Mouse (Mus musculus): ENCODE results near the gene Clip2.

Gene Clip2

GRCm38 (mm10) chr5:134525971-134526711 is 26.1 kb downstream of the Clip2 start:
- no peak for DNase-seq (ENCODE audit: low spot score)

DNA sequence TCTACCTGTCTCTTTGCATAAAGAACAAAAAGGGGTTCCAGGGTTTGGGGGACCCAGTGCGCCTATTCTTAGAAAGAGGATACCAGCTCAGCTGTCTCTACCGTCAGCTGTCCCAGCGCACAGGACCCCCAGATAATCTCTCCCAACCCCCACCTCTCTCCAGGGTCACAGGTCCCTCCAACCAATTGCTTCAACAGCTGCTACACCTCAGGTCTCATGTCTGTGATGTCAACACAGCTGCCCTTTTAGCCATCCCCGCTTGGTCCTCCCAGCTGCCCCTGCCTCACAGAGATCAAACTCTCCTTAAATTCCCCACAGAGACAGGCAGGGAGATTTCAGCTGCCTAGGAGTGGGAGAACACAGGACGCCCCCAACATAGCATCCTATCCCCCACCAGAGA is 28.5 kb downstream of the Clip2 start:
- no peak for DNase-seq (ENCODE audit: low spot score)

GRCm38 (mm10) chr5:134522524-134522923 is 29.7 kb downstream of the Clip2 start:
- DNase-seq (ENCODE audit: low spot score): no peak

- DNase-seq (ENCODE audit: low spot score): no peak
Measured at GRCm38 (mm10) chr5:134521806-134522205, 30.4 kb downstream of the Clip2 start.

- DNase-seq (ENCODE audit: low spot score): no peak
Measured at GRCm38 (mm10) chr5:134521131-134521530, 31.1 kb downstream of the Clip2 start.

GRCm38 (mm10) chr5:134520120-134520519 is 32.1 kb downstream of the Clip2 start:
- DNase-seq (ENCODE audit: low spot score): no peak

DNA sequence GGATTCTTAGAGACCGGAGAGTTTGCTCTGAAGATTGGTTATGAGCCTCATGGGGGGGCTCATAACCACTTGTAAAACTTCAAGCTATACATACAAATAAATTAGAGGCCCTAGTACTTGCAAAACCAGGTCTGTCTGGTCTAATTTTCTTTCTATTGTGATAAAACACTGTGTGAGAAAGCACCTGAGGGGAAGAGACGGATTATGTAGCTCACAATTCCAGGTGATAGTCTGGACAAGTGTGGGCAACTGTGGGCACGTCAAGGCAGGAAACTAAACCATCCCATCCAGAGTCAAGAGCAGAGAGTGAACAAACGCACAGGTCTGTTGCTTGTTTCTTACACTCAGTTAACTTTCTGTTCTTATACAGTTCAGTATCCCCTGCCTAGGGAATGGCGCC is 32.8 kb downstream of the Clip2 start:
- DNase-seq (ENCODE audit: low spot score): no peak

GRCm38 (mm10) chr5:134512086-134512485 is 40.1 kb downstream of the Clip2 start:
- no peak for DNase-seq (ENCODE audit: low spot score)

GRCm38 (mm10) chr5:134510266-134510665 is 42.0 kb downstream of the Clip2 start:
- no peak for DNase-seq (ENCODE audit: low spot score)

GRCm38 (mm10) chr5:134508965-134509364 is 43.3 kb downstream of the Clip2 start:
- no peak for DNase-seq (ENCODE audit: low spot score)

GRCm38 (mm10) chr5:134507859-134508399 is 44.3 kb downstream of the Clip2 start:
- no peak for DNase-seq (ENCODE audit: low spot score)

DNA sequence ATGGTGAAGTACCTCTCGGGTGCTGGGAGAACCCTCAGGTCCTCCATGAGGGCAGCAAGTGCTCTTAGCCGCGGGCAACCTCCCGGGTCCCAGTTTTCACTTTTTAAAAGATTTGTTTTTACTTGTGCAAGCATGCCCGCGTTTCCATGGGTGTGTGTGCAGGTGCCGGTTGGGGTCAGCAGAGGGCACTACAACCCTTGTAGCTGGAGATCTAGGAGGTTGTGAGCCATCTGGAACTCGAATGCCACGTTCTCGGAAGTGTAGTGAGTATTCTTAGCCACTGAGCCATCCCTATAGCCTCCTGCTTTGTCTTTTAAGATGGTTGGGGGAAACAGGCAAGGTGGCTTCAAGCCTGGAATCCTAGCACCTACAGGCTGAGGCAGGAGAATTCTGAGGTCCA is 44.9 kb downstream of the Clip2 start:
- DNase-seq (ENCODE audit: low spot score): peak; percentile 71

GRCm38 (mm10) chr5:134505810-134506292 is 46.4 kb downstream of the Clip2 start:
- no peak for DNase-seq (ENCODE audit: low spot score)

DNA sequence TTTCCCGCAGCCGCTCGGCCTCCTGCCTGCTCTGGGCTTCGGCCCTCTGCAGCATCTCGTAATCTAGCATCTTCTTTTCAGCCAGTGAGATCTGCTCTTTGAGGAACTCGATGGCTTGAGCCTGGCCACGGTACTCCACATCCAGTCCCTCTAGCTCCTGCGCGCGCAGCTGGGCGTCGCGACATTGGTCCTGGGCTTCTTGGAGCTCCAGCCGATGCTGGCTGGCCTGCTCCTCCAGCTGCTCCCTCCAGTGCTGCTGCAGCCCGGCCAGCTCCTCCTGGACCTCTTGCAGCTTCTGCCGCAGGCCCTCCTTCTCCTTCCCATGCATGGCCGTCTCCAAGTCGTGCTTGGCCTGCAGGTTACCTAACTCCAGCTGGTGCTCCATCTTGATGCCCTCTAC is 49.6 kb downstream of the Clip2 start:
- DNase-seq (ENCODE audit: low spot score): no peak

DNA sequence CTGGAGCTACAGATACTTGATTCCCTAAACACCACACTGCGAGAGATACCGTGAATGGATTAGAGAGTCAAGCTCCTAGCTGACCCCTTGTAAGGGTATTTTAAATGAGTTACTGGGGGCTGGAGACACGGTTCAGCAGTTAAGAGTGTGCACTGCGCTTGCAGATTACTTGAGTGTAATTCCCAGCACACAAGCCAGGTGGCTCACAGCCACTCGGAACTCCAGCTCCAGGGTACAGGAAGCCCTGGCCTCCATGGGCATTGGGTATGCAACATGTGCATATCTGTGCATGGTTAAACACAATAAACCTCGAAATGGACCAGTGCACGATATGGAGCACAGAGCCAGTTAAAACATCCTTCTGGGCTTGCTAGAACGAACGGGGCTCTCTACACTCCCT is 50.8 kb downstream of the Clip2 start:
- DNase-seq (ENCODE audit: low spot score): peak; percentile 24

GRCm38 (mm10) chr5:134500681-134501080 is 51.6 kb downstream of the Clip2 start:
- DNase-seq (ENCODE audit: low spot score): no peak

GRCm38 (mm10) chr5:134500062-134500461 is 52.2 kb downstream of the Clip2 start:
- peak; percentile 47 for DNase-seq (ENCODE audit: low spot score)

DNA sequence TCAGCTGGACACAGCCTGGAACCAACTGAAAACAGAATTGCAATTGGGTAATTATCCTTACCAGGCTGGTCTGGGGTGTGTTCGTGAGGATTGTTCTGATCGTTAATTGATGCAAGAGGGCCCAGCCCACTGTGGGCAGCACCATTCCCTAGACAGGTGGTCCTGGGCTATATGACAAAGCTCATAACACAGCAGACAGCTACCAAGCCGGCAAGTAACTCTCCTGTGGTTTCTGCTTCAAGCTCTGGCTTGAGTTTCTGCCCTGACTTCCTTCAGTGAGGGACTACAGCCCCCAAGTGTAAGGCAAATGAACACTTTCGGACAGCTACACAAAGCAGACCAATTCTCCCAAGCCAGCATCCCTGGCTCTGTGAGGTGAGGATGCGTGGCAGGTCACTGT is 55.2 kb downstream of the Clip2 start:
- no peak for DNase-seq (ENCODE audit: low spot score)

DNA sequence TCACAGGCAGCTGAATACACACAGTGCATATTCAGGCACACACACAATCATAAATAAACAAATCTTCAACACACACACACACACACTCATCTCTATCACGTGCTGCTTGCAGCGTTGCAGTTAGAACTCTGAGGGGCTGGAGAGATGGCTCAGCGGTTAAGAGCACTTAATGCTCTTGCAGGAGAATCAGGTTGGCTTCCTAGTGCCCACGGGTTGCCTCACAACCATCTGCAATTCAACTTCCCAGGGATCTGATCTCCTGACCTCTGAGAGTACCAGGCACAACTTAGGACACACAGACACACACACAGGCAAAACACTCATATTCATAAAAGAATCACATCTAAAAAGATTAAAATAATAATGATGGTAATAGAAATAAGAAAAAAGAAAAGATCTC is 56.4 kb downstream of the Clip2 start:
- no peak for DNase-seq (ENCODE audit: low spot score)

- peak; percentile 90 for DNase-seq (ENCODE audit: low spot score)
Measured at GRCm38 (mm10) chr5:134494142-134494541, 58.1 kb downstream of the Clip2 start.

DNA sequence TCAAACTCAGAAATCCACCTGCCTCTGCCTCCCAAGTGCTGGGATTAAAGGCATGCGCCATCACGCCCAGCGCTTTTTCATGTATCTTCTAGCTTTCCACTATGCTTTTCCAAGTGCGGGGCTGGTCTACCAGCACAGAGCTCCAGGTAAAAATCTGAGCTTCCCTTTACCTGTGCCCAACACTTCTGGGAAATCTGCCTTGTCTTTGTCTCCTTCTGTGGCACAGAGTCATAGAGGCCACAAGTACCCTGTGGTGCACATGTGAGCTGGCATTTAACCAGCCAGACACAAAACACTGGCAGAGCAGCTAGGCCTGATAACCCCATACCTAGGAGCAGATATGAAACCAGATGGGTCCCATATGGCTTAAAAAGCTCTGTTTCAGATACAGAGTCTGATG is 59.3 kb downstream of the Clip2 start:
- DNase-seq (ENCODE audit: low spot score): no peak

DNA sequence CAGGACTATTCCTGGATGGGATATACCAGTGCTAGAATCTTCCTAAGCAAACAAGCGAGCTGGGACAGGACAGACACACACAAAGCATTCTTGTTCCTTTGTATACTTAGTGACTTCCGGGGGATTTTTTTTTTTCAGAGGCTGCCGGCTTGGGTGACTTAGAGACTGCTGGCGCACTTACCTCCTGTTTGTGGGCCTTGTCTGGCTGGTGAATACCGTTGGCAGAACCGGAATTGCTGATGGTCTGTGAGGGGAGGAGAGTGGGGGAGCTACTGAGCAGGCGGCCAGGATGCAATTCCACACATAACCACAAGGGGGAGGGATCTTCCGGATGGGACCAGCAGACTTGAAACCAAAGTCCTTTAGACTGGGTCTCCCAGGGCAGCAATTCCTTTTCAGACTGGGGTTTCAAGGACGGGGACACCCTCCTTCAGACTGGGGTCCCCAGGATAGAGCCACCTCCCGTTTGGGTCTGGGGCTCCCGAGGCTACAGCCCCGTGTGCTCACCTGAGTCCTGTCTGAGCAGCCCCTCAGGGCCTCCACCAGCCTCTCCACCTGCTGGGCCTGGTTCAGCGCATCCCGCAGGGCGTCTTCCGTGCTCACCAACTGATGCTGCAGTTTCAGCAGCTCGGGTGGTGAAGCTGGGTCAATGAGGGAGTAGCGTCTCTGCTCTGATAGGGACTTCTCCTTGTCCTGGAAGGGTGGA is 60.4 kb downstream of the Clip2 start:
- DNase-seq (ENCODE audit: low spot score): peak; percentile 70

DNA sequence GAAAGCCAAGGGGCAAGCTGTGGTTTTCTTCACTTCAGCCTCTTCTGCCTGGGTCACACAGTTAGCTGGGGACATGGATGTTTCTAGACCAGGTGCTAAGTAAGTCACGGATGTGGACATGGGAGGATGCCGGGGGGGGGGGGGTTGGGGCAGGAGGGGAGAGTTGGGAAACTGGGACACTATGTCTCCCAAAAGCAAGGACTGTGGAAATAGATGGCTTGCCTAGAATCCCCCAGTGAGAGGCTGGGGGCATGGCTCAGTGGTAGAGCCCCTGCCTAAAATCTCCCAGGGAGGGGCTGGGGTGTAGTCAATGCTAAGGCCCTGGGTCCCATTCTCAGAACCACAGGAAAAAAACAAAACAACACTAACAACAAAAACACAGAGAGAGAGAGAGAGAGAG is 61.0 kb downstream of the Clip2 start:
- DNase-seq (ENCODE audit: low spot score): no peak
